Mouse (Mus musculus) lung, postnatal 25 days (tissue): ENCODE data around the gene Mei1.
"Not testable (repeated sequence)": the region's sequence is repeated elsewhere in the genome, so short reads cannot be mapped to it uniquely, and the experiment has no call there.

ENCODE experiments used
- DNase-seq: peaks from one replicate; pipeline ENCODE4 v3.0.0; 2022; ENCODE audit warnings: low spot score

Gene Mei1

GRCm38 (mm10) chr15:82085606-82086005 is 15.8 kb downstream of the Mei1 start:
- no peak for DNase-seq

GRCm38 (mm10) chr15:82086131-82086530 is 16.3 kb downstream of the Mei1 start:
- DNase-seq, result no peak

GRCm38 (mm10) chr15:82087266-82087665 is 17.5 kb downstream of the Mei1 start:
- no peak for DNase-seq

DNA sequence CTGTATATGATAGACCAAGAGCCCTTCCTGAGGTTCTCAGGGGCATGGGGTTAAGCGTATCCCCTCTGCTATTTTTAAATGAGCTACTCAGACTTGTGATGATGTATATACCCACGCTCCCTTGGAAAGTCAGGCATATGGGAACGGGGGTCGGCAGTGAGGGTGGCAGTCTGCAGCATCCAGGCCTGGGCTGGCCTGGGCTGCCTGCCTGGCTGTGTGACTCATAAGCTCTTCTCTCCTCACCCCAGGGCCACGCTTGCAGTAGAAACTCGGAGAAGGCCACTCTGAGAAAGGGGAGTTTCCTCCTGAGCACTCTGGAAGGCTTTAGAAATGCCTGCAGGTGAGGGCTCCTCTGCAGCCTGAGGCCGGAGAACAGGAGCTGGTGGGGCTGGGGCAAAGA is 21.3 kb downstream of the Mei1 start:
- no peak for DNase-seq

DNA sequence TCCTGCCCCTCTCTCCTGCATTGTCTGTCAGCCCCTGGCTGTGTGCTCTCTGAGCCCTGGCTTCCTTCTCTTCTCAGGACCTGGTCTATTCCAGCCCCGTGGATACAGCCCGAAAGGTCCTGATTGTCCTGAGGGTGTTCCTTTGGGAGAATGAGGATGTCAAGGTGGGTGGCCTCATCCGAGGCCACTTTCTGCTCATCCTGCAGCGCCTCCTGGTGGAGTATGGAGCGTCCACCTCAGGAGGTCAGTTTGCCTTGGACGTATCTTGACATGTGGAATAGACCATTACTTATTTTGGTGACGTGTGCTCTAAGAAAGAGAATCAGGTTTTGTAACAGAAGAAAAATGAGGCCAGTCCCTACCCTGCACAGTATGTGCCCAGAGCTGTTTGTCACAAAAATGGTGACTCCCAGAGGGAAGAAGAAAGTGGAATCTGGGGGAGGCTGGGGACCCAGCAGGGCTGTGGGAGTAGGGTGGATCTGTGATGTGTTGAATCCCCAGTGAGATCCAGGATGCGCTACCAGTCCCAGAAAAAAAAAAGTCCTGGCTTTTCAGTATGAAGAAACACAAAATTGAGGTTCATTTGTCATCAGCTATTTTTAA is 37.3 kb downstream of the Mei1 start:
- DNase-seq, result peak; percentile 7

DNA sequence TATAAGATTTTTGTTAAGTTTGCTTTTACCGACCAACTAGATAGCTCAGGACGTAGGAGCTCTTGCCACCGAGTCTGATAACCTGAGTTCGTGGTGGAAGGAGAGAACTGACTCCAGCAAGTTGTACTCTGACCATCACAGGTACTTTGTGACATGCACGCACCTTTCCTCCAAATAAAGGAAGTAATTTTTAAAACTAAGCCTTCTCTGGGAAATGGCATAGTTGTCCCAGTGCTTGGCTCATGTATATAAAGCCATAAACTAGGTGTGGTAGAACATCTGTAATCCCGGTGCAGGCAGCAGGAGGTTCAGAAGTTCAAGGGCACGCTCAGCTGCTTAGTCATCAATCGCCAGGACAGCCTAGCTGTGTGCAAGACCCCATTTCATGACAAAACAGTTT is 50.7 kb downstream of the Mei1 start:
- no peak for DNase-seq

DNA sequence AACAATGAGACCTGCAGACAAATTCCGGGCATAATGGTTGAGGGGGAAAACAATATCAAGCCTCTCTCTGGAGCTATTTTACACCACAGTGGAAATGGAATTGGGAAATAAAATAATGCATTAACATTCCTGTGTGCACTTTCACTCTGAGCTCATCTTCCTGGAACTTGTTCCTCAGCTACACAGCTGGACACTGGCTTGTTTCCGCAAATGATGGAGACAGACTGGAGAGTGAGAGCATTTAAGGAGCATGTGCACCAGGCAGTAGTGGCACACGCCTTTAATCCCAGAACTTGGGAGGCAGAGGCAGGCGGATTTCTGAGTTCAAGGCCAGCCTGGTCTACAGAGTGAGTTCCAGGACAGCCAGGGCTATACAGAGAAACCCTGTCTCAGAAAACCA is 56.9 kb downstream of the Mei1 start:
- not testable (repeated sequence) for DNase-seq

DNA sequence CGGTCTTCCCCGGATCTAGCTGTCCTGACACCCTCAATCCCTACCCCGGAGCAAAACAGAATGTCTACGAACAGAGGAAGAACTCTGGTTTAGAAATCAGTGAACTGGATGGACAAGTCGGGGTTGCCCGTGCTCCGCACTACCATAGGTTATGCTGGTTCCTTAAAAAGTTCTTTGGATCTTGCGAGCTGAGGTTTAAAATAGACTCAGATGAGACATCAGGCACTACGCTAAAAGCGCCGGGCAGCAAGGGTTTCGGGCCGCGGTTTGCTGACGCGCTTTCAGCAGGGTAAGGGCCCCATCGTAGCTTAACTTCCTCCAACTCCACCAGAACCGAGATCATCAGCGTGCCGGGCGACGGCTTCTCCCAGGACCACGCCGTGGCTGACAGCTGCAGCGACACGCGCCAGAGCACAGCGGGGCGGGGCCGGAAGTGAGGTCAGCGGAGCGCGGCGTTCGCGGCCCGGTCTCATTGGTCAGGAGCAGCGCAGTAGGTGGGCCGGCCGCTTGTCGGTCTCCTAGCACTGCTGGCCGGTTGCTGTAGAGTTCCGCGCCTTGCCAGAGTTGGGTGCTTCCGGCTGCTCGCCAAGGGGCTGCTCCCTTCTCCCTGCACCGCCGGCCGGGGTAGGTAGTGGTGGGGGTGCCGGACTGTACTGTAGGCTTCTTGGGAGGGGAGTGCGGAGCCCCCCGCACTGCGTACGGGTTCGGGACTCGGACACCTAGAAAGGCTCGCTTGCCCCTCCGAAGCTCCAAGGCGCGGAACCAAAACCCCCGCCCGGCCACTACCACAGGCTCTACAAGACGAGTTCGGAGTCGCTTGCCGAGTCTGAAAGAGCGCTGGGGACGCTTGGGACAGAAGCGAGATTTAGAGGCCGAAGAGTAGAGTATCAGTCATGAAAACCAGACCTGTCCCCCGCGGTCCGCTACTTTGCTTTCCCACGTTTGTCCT is 57.9 kb downstream of the Mei1 start, which contains the start of gene Ccdc134:
Gene Ccdc134, plus strand, starts transcription at position 497 of the 949 bp plus-strand sequence.
- DNase-seq, result peak; percentile 97

GRCm38 (mm10) chr15:82128398-82128797 is 58.6 kb downstream of the Mei1 start:
- DNase-seq, result no peak

DNA sequence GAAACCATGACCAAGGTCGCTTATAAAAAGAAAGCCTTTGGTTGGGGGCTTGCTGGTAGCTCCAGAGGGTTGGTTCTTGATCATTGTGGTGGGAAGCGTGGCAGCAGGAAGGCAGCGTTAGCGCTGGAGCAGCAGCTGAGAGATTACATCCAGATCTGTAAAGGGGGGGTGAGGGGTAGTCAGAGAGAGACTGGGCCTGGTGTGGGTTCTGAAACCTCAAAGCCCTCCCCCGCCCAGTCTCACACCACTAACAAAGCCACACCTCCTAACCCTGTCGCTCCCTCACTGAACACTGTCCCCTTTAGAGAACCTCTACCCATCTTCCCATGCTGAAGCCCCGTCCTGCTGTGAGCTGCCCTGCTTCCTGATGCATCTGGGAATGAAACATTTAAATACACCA is 60.8 kb downstream of the Mei1 start:
- no peak for DNase-seq

- no peak for DNase-seq
Observed at GRCm38 (mm10) chr15:82135372-82135771, 65.6 kb downstream of the Mei1 start.

DNA sequence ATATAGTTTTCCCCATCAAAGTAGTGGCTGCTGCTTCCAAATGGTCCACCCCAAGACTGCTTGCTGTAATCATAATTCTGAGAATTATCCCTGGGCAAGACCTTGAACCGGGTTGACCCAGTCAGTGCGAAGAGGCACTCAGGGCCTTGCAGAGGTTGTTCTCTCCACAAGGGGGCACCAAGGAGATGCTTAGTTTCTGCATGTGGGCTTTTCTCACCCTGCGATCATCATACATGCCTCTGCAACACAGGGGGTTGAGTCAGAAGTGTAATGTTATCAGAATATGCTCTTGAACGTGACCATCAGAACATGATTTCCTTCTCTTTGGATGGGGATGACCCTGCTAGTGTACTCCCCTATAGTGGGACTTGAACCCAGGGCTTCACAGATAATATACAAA is 68.8 kb downstream of the Mei1 start:
- peak; percentile 74 for DNase-seq

GRCm38 (mm10) chr15:82139196-82139595 is 69.4 kb downstream of the Mei1 start:
- DNase-seq, result peak; percentile 43

- DNase-seq, result peak; percentile 31
Observed at GRCm38 (mm10) chr15:82140355-82140754, 70.6 kb downstream of the Mei1 start.

- DNase-seq, result no peak
Observed at GRCm38 (mm10) chr15:82144157-82144556, 74.4 kb downstream of the Mei1 start.

GRCm38 (mm10) chr15:82145408-82145807 is 75.6 kb downstream of the Mei1 start:
- DNase-seq, result no peak

- DNase-seq, result no peak
Observed at GRCm38 (mm10) chr15:82145851-82146769, 76.3 kb downstream of the Mei1 start.

DNA sequence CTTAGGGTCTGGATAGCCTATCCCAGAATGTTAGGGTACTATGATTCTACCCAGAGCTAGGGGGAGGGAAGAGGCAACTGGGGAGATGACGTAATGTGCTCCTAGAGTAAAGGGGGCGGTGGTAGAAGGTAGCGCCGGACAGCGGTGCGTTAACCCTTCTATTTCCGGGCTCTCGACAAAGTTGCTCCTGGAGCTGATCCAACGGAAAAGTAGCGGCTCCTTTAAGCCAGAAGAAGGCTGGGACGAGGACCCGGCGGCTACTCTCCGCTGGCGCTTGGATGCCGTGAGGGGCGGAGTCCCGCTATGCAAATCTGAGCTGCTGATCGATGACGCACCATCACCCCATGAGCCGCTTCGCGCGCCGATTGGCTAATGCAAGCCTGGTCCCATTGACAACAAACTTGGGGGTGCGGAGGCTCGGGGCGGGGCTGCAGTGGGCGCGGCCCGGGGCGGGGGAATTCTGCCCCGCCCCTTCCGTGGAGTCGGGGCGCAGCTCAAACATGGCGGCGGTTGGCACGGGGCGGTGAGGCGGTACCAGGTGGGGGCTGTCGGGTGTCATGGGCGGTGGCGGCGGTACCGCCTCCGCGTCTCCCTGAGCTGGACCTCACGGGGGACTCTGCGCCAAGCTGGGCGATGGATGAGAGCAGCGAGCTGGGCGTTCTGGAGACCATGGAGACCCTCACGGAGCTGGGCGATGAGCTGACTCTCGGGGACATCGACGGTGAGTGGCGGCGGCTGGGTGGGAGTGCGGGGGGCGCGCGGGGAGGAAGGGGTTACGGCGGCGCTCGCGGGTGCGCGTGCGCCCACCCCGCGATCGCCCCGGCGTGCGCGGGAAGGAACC is 77.2 kb downstream of the Mei1 start, which contains the start of gene Srebf2:
Gene Srebf2, plus strand, starts transcription at position 412 of the 841 bp plus-strand sequence.
- peak; percentile 99 for DNase-seq

DNA sequence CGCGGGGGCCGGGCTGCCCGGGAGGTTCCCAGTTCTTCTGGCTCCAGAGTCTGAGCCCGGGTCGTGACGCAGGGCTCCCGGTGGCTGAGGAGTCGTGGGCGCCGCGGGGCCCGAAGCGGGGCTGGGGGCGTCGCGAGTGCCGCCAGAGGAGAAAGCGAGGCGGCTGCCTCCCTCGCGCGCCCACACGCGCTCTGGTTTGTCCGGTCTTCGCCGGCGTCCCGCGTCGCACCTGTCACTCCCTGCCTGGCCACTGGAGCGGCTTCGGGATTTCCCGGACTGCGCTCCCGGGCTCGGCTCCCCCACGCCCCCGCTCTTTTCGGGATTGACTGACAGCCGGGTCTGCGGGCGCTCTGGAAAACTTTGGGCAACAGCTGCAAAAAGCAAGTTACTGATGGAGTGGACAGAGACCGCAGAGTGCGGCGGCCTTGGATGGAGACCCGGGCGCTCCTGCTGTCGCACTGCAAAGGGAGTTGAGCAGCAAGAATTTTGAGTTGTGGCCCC is 77.9 kb downstream of the Mei1 start:
- DNase-seq, result no peak

DNA sequence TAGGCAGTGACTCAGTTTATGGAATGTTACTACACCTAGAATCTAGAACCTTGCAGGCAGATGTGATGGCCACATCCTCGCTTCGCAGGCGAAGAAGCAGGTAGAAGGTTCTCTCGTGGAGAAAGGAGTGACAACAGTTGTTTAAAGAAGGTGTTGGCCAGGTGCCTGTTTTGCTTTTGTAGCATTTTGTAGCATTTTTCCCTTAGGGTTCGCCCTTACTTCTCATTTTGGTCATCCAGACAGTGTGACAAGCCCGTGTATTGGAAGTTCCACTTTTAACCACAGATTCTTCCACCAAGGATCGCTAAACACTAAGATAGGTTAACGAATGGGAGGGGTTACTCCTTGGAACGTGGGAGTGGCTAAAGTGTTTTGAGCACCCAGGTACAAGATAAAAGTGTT is 78.7 kb downstream of the Mei1 start:
- no peak for DNase-seq

DNA sequence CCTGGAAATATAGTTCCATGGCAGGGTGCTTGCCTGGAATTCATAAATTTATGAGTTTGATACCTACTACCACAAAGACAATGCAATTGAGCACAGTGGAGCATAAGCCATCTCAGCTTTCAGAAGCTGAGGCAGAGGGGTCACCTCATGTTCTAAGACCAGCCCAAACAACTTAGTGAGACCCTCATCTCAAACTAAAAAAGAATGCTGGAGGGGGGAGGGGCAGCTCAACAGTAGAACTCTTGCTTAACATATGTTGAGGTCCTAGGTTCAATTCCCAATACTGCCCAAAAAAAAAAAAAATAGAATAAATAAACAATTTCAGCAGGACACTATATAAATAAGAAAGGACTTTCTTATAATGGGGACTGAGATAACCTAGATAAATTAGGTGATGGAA is 80.2 kb downstream of the Mei1 start:
- DNase-seq, result no peak
